Mouse (Mus musculus) ES-Bruce4 (cell line): ENCODE results near the gene 1700020D05Rik. TPM values are rescaled to one million over a fixed set of nuclear protein-coding genes. Genes with fewer than 3 reads are reported as not detected.

Experiments used
- H3K27ac ChIP-seq: 2 replicates; pipeline ENCODE4 v1.5.1; 2012; ENCODE audit warnings: low read length, inconsistent platforms; ENCODE audit not compliant: insufficient read depth
- H3K27me3 ChIP-seq: 2 replicates; pipeline ENCODE4 v1.6.1; 2012; ENCODE audit warnings: mild to moderate bottlenecking, low read length, inconsistent platforms; ENCODE audit not compliant: control insufficient read depth, poor library complexity, insufficient read depth, severe bottlenecking
- H3K36me3 ChIP-seq: 2 replicates; pipeline ENCODE4 v1.6.1; 2012; ENCODE audit warnings: inconsistent platforms, mild to moderate bottlenecking, low read length, moderate library complexity; ENCODE audit not compliant: control insufficient read depth, poor library complexity, insufficient read depth, severe bottlenecking
- H3K4me1 ChIP-seq: one replicate; pipeline ENCODE4 v1.8.1; 2011; ENCODE audit warnings: low read length; ENCODE audit not compliant: control insufficient read depth, insufficient read depth
- H3K4me3 ChIP-seq: 2 replicates; pipeline ENCODE4 v1.5.1; 2011; ENCODE audit warnings: low read depth, mild to moderate bottlenecking, low read length
- H3K9ac ChIP-seq: 2 replicates; pipeline ENCODE4 v1.6.1; 2012; ENCODE audit warnings: low read depth, mild to moderate bottlenecking, inconsistent platforms; ENCODE audit not compliant: poor library complexity, severe bottlenecking
- H3K9me3 ChIP-seq: replicated peaks from 2 replicates; pipeline ENCODE4 v1.6.1; 2012; ENCODE audit warnings: mild to moderate bottlenecking, low read length, inconsistent platforms; ENCODE audit not compliant: control insufficient read depth, poor library complexity, insufficient read depth, severe bottlenecking
- CTCF ChIP-seq: IDR thresholded peaks from one replicate; pipeline ENCODE4 v1.8.1; 2011; ENCODE audit warnings: low read depth, low read length
- EP300 ChIP-seq: IDR thresholded peaks from 2 replicates; pipeline ENCODE4 v1.6.1; 2011; ENCODE audit warnings: low read depth, low read length; ENCODE audit not compliant: insufficient read depth
- POLR2A ChIP-seq: IDR thresholded peaks from one replicate; pipeline ENCODE4 v1.8.1; 2011; ENCODE audit warnings: low read length; ENCODE audit not compliant: insufficient read depth
- polyA plus RNA-seq: library from polyadenylated mRNA; stranded (reverse); fragments of >200 nt; gene quantifications from 2 replicates; pipeline ENCODE4 v1.2.4, GENCODE M21; 2011; ENCODE audit warnings: low read depth; ENCODE audit not compliant: missing spikeins, insufficient read depth, insufficient read length

1700020D05Rik gene
- polyA plus RNA-seq, 1 experiment, result 0.99 TPM

- TF ChIP-seq POLR2A, result no peak
- TF ChIP-seq CTCF, result peak; percentile 97
- no peak for TF ChIP-seq EP300
- H3K4me3 ChIP-seq, result peak overlapping the region; percentile 40
- H3K36me3 ChIP-seq, result peaks cover 3% of the 10 kb centered on the region; the same call in 1 of the 2 replicates
Observed at GRCm38 (mm10) chr19:5463791-5464562, 39.6 kb downstream of the 1700020D05Rik start.

GRCm38 (mm10) chr19:5463212-5463611 lies 40.4 kb downstream of the 1700020D05Rik start:
- H3K4me1 ChIP-seq, result no peaks in the 10 kb centered on the region
- TF ChIP-seq EP300, result no peak
- no peak for TF ChIP-seq POLR2A
- TF ChIP-seq CTCF, result no peak
- H3K9me3 ChIP-seq, result no peaks in the 10 kb centered on the region
- no peak overlapping the region for H3K9ac ChIP-seq
- no peak overlapping the region for H3K27ac ChIP-seq
- no peak overlapping the region for H3K4me3 ChIP-seq
- H3K36me3 ChIP-seq, result peaks cover 3% of the 10 kb centered on the region; the same call in 1 of the 2 replicates
- H3K27me3 ChIP-seq, result no peaks in the 10 kb centered on the region

More at GRCm38 (mm10) chr19:5463791-5464562, 39.6 kb downstream of the 1700020D05Rik start:
- Histone ChIP-seq H3K9me3 (no peaks in the 10 kb centered on the region), H3K27ac (no peak overlapping the region), H3K4me1 (no peaks in the 10 kb centered on the region), H3K9ac (no peak overlapping the region), H3K27me3 (no peaks in the 10 kb centered on the region)

GRCm38 (mm10) chr19:5461411-5461810 lies 42.2 kb downstream of the 1700020D05Rik start:
- Histone ChIP-seq H3K9ac (no peak overlapping the region), H3K27me3 (no peaks in the 10 kb centered on the region), H3K27ac (no peak overlapping the region), H3K4me1 (no peaks in the 10 kb centered on the region), H3K9me3 (no peaks in the 10 kb centered on the region), H3K36me3 (peaks cover 3% of the 10 kb centered on the region; the same call in 1 of the 2 replicates), H3K4me3 (no peak overlapping the region)
- TF ChIP-seq EP300, result no peak
- TF ChIP-seq CTCF, result no peak
- TF ChIP-seq POLR2A, result no peak

- Histone ChIP-seq H3K4me3 (peak within 1 kb of the TSS; percentile 98), H3K27me3 (no peaks in the 10 kb centered on the region), H3K9me3 (no peaks in the 10 kb centered on the region), H3K4me1 (no peaks in the 10 kb centered on the region), H3K9ac (peak within 1 kb of the TSS; percentile 80), H3K36me3 (no peaks in the 10 kb centered on the region; the same call in 1 of the 2 replicates), H3K27ac (no peak within 1 kb of the TSS)
- peak; percentile 69 for TF ChIP-seq POLR2A
- TF ChIP-seq EP300, result no peak
Observed at GRCm38 (mm10) chr19:5460465-5460911, 43.1 kb downstream of the 1700020D05Rik start, which contains the start of gene Fibp. Fibp (plus strand) TSS chr19:5460615.

- TF ChIP-seq EP300 (no peak), CTCF (no peak), POLR2A (no peak)
- H3K4me1 ChIP-seq, result no peaks in the 10 kb centered on the region
- H3K9me3 ChIP-seq, result no peaks in the 10 kb centered on the region
- no peaks in the 10 kb centered on the region for H3K27me3 ChIP-seq
- peak overlapping the region; percentile 80 for H3K9ac ChIP-seq
- H3K36me3 ChIP-seq, result no peaks in the 10 kb centered on the region
- no peak overlapping the region for H3K27ac ChIP-seq
- H3K4me3 ChIP-seq, result no peak overlapping the region
Observed at GRCm38 (mm10) chr19:5459896-5460295, 43.7 kb downstream of the 1700020D05Rik start.

GRCm38 (mm10) chr19:5459019-5459418 lies 44.6 kb downstream of the 1700020D05Rik start:
- TF ChIP-seq POLR2A (no peak), EP300 (no peak), CTCF (no peak)
- no peak overlapping the region for H3K4me3 ChIP-seq
- no peaks in the 10 kb centered on the region for H3K4me1 ChIP-seq
- no peaks in the 10 kb centered on the region for H3K27me3 ChIP-seq
- no peak overlapping the region for H3K9ac ChIP-seq
- H3K9me3 ChIP-seq, result no peaks in the 10 kb centered on the region
- no peak overlapping the region for H3K27ac ChIP-seq
- H3K36me3 ChIP-seq, result no peaks in the 10 kb centered on the region; the same call in 1 of the 2 replicates
